Mouse (Mus musculus) limb, embryonic 14.5 days (tissue): ENCODE data around the gene Camta1. TPM values are rescaled to one million over a fixed set of nuclear protein-coding genes. Genes with fewer than 3 reads are reported as not detected.

ENCODE experiments used
- ATAC-seq: fragments of 200-750 bp; cut with Nextera tagmentation; 2 replicates; pipeline ENCODE4 v1.8.0; 2017; ENCODE audit warnings: low read depth, moderate number of reproducible peaks, moderate TSS enrichment; ENCODE audit not compliant: low FRiP score
- DNase-seq: peaks from one replicate; pipeline ENCODE4 v3.0.0-alpha.2; 2015; ENCODE audit warnings: low spot score
- H3K27ac ChIP-seq: fragments of 300-500 bp; sonication (generic); replicated peaks from 2 replicates; pipeline ENCODE4 v1.5.1; 2014; ENCODE audit warnings: low read depth, mild to moderate bottlenecking, low read length, moderate library complexity, mixed read lengths
- H3K27me3 ChIP-seq: fragments of 300-500 bp; sonication (generic); 2 replicates; pipeline ENCODE4 v1.6.1; 2014; ENCODE audit warnings: low read length, mixed read lengths; ENCODE audit not compliant: control insufficient read depth, insufficient read depth
- H3K36me3 ChIP-seq: fragments of 300-500 bp; sonication (generic); 2 replicates; pipeline ENCODE4 v1.6.1; 2014; ENCODE audit warnings: mild to moderate bottlenecking, low read length, moderate library complexity, mixed read lengths; ENCODE audit not compliant: control insufficient read depth, insufficient read depth
- H3K4me1 ChIP-seq: fragments of 300-500 bp; sonication (generic); 2 replicates; pipeline ENCODE4 v1.6.1; 2014; ENCODE audit warnings: antibody characterized with exemption, low read length, mixed read lengths; ENCODE audit not compliant: control insufficient read depth, insufficient read depth
- H3K4me2 ChIP-seq: fragments of 300-500 bp; sonication (generic); replicated peaks from 2 replicates; pipeline ENCODE4 v1.6.1; 2014; ENCODE audit warnings: low read depth, mild to moderate bottlenecking, low read length, moderate library complexity; ENCODE audit not compliant: severe bottlenecking
- H3K4me3 ChIP-seq: fragments of 300-500 bp; sonication (generic); replicated peaks from 2 replicates; pipeline ENCODE4 v1.5.1; 2014; ENCODE audit warnings: low read length
- H3K9ac ChIP-seq: fragments of 300-500 bp; sonication (generic); 2 replicates; pipeline ENCODE4 v1.6.1; 2014; ENCODE audit warnings: mild to moderate bottlenecking, low read depth, low read length, moderate library complexity; ENCODE audit not compliant: severe bottlenecking
- H3K9me3 ChIP-seq: fragments of 300-500 bp; sonication (generic); 2 replicates; pipeline ENCODE4 v1.6.1; 2016; ENCODE audit warnings: low read length; ENCODE audit not compliant: control insufficient read depth
- POLR2A ChIP-seq: fragments of 200-500 bp; IDR thresholded peaks from 2 replicates; pipeline ENCODE4 v1.8.0; 2012; ENCODE audit warnings: inconsistent platforms, mild to moderate bottlenecking, moderate library complexity, borderline replicate concordance; ENCODE audit not compliant: insufficient read depth, insufficient read length; ENCODE audit errors: extremely low read depth
- WGBS: fragments of 180-500 bp; shearing (Covaris S2); extraction: QIAGEN DNeasy Blood & Tissue Kit; methylation state at CpG from one replicate; pipeline ENCODE4 v1.1.7; 2014; 5-methylcytosine and 5-hydroxymethylcytosine counted together
- polyA plus RNA-seq, 2 experiments: library from polyadenylated mRNA; depleted of rRNA in 1 of 2; stranded (reverse) in 1 of 2; unstranded in 1 of 2; fragments of >200 nt; fragmentation: Nextera tagmentation in 1 of 2; extraction: Ambion mirVana in 1 of 2; gene quantifications; 2 replicates each; pipeline versions ENCODE4 v1.2.1 to v1.2.3; 2012 to 2014

Camta1 gene
- polyA plus RNA-seq, 2 experiments: 28.6 to 78.8 TPM

DNA sequence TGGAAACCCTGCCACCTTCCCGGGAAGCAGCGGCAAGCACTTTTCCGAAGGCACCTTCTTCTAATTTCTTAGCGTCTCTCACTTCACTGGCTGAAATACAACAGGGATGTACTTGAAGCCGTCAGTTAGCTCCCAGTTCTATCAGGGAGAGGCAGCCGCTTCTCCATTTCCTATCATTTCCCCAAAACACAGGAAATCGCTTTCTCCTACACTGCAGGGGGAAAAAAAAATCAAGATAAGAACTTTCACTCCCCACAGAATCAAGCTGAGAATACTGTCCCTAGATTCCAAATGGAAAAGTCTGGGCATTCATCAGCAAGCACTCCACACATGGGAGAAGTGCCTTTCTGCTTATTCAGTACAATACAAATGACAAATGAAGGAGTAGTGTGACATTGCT lies 2.4 kb downstream of the Camta1 start:
- Histone ChIP-seq H3K27ac (no peak overlapping the region), H3K9ac (no peak overlapping the region), H3K4me1 (peaks cover 12% of the 10 kb centered on the region), H3K9me3 (no peaks in the 10 kb centered on the region), H3K4me3 (no peak overlapping the region), H3K27me3 (no peaks in the 10 kb centered on the region), H3K36me3 (no peaks in the 10 kb centered on the region; the same call in 1 of the 2 replicates), H3K4me2 (no peak overlapping the region)
- WGBS: 93% methylated on average over 7 of the region's 7 CpGs
- ATAC-seq (no peak), DNase-seq (no peak)
- TF ChIP-seq POLR2A: no peak

DNA sequence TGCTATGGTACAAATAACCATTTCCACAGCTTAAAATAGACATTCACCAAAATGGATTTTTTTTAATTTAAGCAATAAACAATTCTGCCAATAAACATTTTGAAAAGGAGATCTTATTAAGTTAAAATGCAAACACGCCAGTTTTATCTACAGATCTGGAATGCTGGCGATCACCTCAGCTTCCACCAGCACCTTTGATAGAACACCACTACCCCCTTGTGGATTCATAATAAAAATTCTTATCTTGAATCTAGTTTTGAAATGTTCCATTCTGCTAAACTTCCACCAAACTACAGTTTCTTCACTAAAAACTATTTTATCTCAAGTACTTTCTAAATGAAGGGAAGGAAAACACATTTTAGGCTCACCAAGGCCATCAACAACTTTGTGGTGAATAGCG lies 7.7 kb downstream of the Camta1 start:
- no peaks in the 10 kb centered on the region for H3K9me3 ChIP-seq
- H3K27me3 ChIP-seq: no peaks in the 10 kb centered on the region
- no peak for ATAC-seq
- no peak overlapping the region for H3K9ac ChIP-seq
- H3K4me3 ChIP-seq: no peak overlapping the region
- H3K4me2 ChIP-seq: no peak overlapping the region
- H3K36me3 ChIP-seq: no peaks in the 10 kb centered on the region
- TF ChIP-seq POLR2A: no peak
- DNase-seq: peak; percentile 47
- WGBS: 61% methylated on average over 3 of the region's 3 CpGs
- H3K4me1 ChIP-seq: 0 out of 2 replicates have a peak, but pooled peaks cover 6% of the 10 kb centered on the region
- no peak overlapping the region for H3K27ac ChIP-seq

DNA sequence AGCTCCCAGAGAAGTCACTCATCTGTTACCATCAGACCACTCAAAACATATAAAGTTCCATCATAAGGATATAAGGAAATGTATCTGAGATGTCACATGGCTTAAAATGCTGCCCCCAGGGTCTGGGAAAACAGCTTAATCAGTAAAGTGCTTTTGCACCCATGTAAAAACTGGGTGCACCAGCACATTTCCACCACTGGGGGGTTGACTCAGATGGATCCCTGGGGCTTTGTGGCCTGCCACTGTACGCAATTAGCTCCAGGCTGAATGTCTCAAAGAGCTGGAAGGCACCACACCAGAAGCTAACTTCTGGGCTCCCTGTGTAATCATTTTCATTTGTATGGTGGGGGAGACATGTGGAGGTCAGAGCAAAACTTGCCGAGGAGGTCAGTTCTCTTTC lies 10.5 kb downstream of the Camta1 start:
- no peak for ATAC-seq
- no peak for TF ChIP-seq POLR2A
- Histone ChIP-seq H3K36me3 (no peaks in the 10 kb centered on the region), H3K4me2 (no peak overlapping the region), H3K4me1 (0 out of 2 replicates have a peak, but pooled peaks cover 6% of the 10 kb centered on the region), H3K27me3 (no peaks in the 10 kb centered on the region), H3K9me3 (no peaks in the 10 kb centered on the region), H3K4me3 (no peak overlapping the region), H3K9ac (no peak overlapping the region), H3K27ac (no peak overlapping the region)
- DNase-seq: peak; percentile 13
- WGBS: 44% methylated on average over 2 of the region's 2 CpGs

DNA sequence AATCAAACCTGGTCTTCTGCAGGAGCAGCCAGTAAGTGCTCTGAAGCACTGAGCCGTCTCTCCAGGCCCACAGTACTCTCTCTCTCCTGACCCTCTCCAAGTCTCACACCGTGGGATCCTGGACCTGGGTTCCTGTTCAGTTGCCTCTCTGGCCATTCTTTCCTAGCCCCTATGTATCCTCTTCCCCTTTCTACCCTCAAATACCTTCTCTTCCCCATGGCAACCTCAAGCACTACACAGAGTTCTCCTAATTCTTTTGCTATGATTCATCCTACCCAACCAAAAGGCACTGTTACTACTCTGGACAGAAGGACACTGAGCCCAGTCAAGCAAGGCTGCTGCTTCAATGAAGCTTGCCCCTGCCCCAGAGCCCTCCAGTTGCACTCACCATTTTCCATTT lies 19.1 kb downstream of the Camta1 start:
- ATAC-seq: no peak
- no peak for DNase-seq
- no peaks in the 10 kb centered on the region for H3K27me3 ChIP-seq
- no peak overlapping the region for H3K27ac ChIP-seq
- H3K4me3 ChIP-seq: no peak overlapping the region
- no peak for TF ChIP-seq POLR2A
- no peak overlapping the region for H3K9ac ChIP-seq
- H3K36me3 ChIP-seq: no peaks in the 10 kb centered on the region
- 93% methylated on average over 2 of the region's 2 CpGs for WGBS
- no peaks in the 10 kb centered on the region for H3K4me1 ChIP-seq
- H3K4me2 ChIP-seq: no peak overlapping the region
- no peaks in the 10 kb centered on the region for H3K9me3 ChIP-seq

DNA sequence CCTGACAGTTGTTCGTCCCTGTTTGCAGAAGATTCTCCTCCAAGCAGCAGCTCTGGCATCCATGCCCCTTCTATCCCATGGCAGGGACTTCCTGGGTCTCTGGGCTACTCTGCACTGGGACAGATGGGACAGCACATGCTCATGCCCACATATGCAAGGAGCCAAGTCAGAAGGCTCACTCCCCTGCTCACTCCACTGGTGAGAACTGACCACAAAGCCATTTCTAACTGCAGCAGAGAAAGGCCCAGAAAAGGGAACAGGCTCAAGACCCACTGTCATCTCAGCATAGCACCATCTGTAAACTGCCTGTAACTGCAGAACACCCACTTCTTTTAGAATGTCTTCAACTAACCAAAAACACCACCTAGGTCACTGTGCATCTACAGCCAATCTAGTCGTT lies 23.2 kb downstream of the Camta1 start:
- no peaks in the 10 kb centered on the region for H3K4me1 ChIP-seq
- H3K9me3 ChIP-seq: no peaks in the 10 kb centered on the region
- DNase-seq (no peak), ATAC-seq (no peak)
- no peak overlapping the region for H3K4me3 ChIP-seq
- no peak overlapping the region for H3K27ac ChIP-seq
- 67% methylated on average over 2 of the region's 2 CpGs for WGBS
- H3K4me2 ChIP-seq: no peak overlapping the region
- H3K9ac ChIP-seq: no peak overlapping the region
- H3K27me3 ChIP-seq: no peaks in the 10 kb centered on the region
- TF ChIP-seq POLR2A: no peak
- H3K36me3 ChIP-seq: no peaks in the 10 kb centered on the region

DNA sequence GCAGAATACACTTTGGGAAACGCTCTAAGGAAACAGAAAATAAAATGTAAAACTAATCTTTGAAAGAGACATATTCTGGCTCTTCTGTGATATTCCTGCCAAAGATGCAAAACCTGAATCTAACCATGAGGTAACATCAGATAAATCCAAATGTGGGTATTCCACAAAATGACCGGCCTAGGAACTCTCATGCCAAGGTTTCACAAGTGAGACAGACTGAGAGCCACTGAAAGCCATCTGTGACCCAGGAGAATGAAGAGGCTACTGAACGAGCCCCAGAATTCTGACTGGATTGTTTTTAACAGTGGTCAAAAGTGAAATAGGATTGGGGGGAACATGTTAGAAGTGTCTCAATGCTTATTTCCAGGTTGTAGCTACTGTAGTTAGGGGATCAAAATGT lies 25.8 kb downstream of the Camta1 start:
- H3K9ac ChIP-seq: no peak overlapping the region
- no peaks in the 10 kb centered on the region for H3K27me3 ChIP-seq
- no peak overlapping the region for H3K4me3 ChIP-seq
- H3K4me1 ChIP-seq: no peaks in the 10 kb centered on the region
- WGBS: 91% methylated on average over 3 of the region's 3 CpGs
- DNase-seq: no peak
- no peak overlapping the region for H3K4me2 ChIP-seq
- H3K36me3 ChIP-seq: no peaks in the 10 kb centered on the region
- H3K9me3 ChIP-seq: no peaks in the 10 kb centered on the region
- ATAC-seq: no peak
- H3K27ac ChIP-seq: no peak overlapping the region
- no peak for TF ChIP-seq POLR2A
